Mouse (Mus musculus) heart, embryonic 11.5 days (tissue): ENCODE data around the gene Olfr1352. TPM values are rescaled to one million over a fixed set of nuclear protein-coding genes. Genes with fewer than 3 reads are reported as not detected.
"Not testable (repeated sequence)": the region's sequence is repeated elsewhere in the genome, so short reads cannot be mapped to it uniquely, and the experiment has no call there.

Source experiments
- ATAC-seq: fragments of 200-750 bp; cut with Nextera tagmentation; replicated peaks from 2 replicates; pipeline ENCODE4 v1.8.0; 2017; ENCODE audit warnings: moderate library complexity; ENCODE audit not compliant: insufficient number of reproducible peaks, low FRiP score, low TSS enrichment
- H3K27ac ChIP-seq: fragments of 300-500 bp; sonication (generic); 2 replicates; pipeline ENCODE4 v1.5.1; 2014; ENCODE audit warnings: mild to moderate bottlenecking, low read depth, low read length
- H3K27me3 ChIP-seq: fragments of 300-500 bp; sonication (generic); 2 replicates; pipeline ENCODE4 v1.6.1; 2014; ENCODE audit warnings: mild to moderate bottlenecking, low read length, mixed read lengths; ENCODE audit not compliant: control insufficient read depth, insufficient read depth
- H3K36me3 ChIP-seq: fragments of 300-500 bp; sonication (generic); 2 replicates; pipeline ENCODE4 v1.6.1; 2014; ENCODE audit warnings: mild to moderate bottlenecking, low read length, moderate library complexity, mixed read lengths; ENCODE audit not compliant: control insufficient read depth, insufficient read depth
- H3K4me1 ChIP-seq: fragments of 300-500 bp; sonication (generic); 2 replicates; pipeline ENCODE4 v1.6.1; 2014; ENCODE audit warnings: low read length; ENCODE audit not compliant: control insufficient read depth, insufficient read depth
- H3K4me2 ChIP-seq: fragments of 300-500 bp; sonication (generic); 2 replicates; pipeline ENCODE4 v1.6.1; 2014; ENCODE audit warnings: mild to moderate bottlenecking, moderate library complexity
- H3K4me3 ChIP-seq: fragments of 300-500 bp; sonication (generic); 2 replicates; pipeline ENCODE4 v1.5.1; 2014; ENCODE audit warnings: low read depth, low read length
- H3K9ac ChIP-seq: fragments of 300-500 bp; sonication (generic); 2 replicates; pipeline ENCODE4 v1.6.1; 2014; ENCODE audit warnings: mild to moderate bottlenecking, low read depth, low read length, moderate library complexity
- H3K9me3 ChIP-seq: fragments of 300-500 bp; sonication (generic); replicated peaks from 2 replicates; pipeline ENCODE4 v1.6.1; 2016; ENCODE audit warnings: low read length; ENCODE audit not compliant: control insufficient read depth
- WGBS: fragments of 180-500 bp; shearing (Covaris S2); extraction: QIAGEN DNeasy Blood & Tissue Kit; methylation state at CpG from one replicate; pipeline ENCODE4 v1.1.7; 2014; ENCODE audit not compliant: insufficient replicate concordance; 5-methylcytosine and 5-hydroxymethylcytosine counted together
- polyA plus RNA-seq: library from polyadenylated mRNA; unstranded; fragments of >200 nt; fragmentation: Nextera tagmentation; extraction: Ambion mirVana; gene quantifications from 2 replicates; pipeline ENCODE4 v1.2.1, GENCODE M21; 2014

Olfr1352 gene
- polyA plus RNA-seq = not detected in 2 replicates

DNA sequence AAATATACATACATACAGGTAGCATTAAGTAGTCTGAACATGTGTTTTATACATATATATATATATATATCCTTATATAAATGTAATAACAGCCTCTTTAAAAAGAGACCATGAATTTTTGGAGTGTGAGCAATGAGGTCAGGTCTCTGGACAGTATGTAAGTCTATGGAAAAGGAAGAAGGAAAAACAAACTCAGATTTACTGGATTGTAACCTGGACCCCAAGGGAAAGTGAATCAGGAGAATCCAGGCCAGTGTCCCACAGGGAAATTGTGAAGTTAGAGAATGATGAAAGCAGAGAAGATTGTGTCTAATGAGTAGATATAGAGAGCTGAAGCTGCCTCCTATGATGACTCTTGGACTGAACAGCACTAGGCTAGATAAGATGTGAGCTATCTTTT lies at the start of gene Olfr1352:
TSS of gene Olfr1352 (plus strand) at position 301 of the 400 bp plus-strand sequence.
- Histone ChIP-seq H3K9me3 (no peaks in the 10 kb centered on the region), H3K27me3 (no peaks in the 10 kb centered on the region), H3K36me3 (no peaks in the 10 kb centered on the region), H3K4me1 (no peaks in the 10 kb centered on the region), H3K4me2 (no peak within 1 kb of the TSS), H3K9ac (no peak within 1 kb of the TSS), H3K4me3 (no peak within 1 kb of the TSS), H3K27ac (no peak within 1 kb of the TSS)
- no peak for ATAC-seq

DNA sequence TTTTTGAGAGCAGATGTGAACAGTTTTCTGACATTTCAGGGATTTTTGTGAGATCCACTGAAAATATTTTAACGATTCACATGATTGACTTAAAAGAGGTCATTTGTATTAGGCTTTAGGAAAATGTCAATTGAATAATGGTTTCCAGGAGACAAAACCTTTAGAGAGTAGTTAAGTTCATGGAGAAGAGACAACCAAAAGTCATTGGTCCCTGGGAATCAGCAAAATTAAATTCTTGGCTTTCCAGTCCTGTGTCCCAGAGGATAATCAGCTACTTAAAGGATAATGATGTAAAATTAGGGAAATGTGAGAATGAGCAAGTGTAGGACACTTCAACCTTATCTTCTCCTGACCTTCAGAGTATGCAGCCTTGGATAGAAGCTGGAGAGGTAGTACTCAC lies 30.5 kb upstream of the Olfr1352 start, which contains the start of gene Olfr8:
TSS of gene Olfr8 (plus strand) at position 301 of the 400 bp plus-strand sequence.
- not testable (repeated sequence) for H3K9ac ChIP-seq, H3K27ac ChIP-seq, H3K4me2 ChIP-seq, ATAC-seq, H3K9me3 ChIP-seq, H3K4me3 ChIP-seq, H3K36me3 ChIP-seq, H3K27me3 ChIP-seq, H3K4me1 ChIP-seq
- WGBS = 62% methylated on average over 1 of the region's 1 CpGs

DNA sequence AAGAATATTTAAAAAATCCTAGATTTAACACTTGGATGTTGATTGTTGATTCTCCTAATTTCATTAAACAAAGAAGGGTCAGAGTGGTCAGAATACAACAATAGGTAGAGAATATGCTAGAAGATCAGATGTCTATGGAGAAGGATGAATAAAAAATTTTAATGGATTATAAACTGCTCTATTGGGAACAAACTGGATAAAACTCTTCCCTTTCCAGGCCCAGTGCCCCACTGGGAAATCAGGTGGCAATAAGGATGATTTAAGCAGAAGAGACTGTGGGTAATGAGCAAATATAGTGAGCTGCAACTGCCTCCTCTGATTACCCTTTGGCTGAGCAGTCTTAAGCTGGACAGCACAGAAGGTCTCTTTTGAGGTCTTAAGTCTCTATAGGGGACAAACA lies 17.8 kb upstream of the Olfr1352 start, which contains the start of gene Olfr1353:
TSS of gene Olfr1353 (plus strand) at position 301 of the 400 bp plus-strand sequence.
- not testable (repeated sequence) for H3K4me3 ChIP-seq, H3K4me2 ChIP-seq, ATAC-seq

DNA sequence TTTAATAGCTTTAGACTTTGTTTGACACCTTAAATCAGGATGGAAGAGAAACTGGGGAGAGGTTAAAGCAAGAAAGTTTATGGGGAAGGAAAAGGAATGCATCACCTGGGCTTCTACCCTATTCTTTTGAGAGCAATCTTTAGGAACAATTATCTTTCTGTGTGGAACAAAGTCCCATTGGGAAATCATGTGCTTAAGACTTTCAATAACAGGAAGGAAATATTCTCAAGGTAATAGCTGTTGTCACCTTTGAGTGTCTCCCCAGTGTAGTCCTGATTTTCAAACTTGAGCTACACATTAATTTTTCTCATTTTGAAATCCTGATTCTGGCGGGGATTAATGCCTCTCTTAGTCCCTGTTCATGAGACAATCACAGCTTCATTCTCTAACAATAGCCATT lies 31.3 kb downstream of the Olfr1352 start, which contains the start of gene Olfr1351:
TSS of gene Olfr1351 (plus strand) at position 301 of the 400 bp plus-strand sequence.
- Histone ChIP-seq H3K9me3 (no peaks in the 10 kb centered on the region), H3K4me3 (no peak within 1 kb of the TSS), H3K9ac (no peak within 1 kb of the TSS), H3K27ac (no peak within 1 kb of the TSS), H3K4me2 (no peak within 1 kb of the TSS), H3K36me3 (no peaks in the 10 kb centered on the region), H3K27me3 (no peaks in the 10 kb centered on the region), H3K4me1 (no peaks in the 10 kb centered on the region)
- ATAC-seq = no peak
- WGBS = 56% methylated on average over 1 of the region's 1 CpGs

More for the DNA sequence above, 17.8 kb upstream of the Olfr1352 start, which contains the start of gene Olfr1353:
- not testable (repeated sequence) for H3K9me3 ChIP-seq, H3K4me1 ChIP-seq, H3K9ac ChIP-seq, H3K36me3 ChIP-seq, H3K27ac ChIP-seq, H3K27me3 ChIP-seq

DNA sequence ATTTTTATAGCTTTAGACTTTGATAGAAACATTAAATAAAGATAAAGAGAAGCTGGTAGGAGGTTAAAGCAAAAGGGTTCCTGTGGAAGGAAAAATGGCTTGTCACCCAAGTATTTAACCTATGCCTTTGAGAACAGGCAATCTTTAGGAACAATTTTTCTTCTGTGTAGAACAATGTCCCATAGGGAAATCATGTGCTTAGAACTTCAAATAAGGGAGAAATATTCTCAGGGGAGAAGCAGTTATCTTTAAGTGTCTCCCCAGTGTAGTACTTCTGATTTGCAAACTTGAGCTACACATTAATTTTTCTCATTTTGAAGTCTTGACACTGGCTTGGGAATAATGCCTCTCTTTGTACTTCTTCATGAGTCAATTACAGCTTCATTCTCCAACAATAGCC lies 47.6 kb downstream of the Olfr1352 start, which contains the start of gene Olfr57:
TSS of gene Olfr57 (plus strand) at position 301 of the 400 bp plus-strand sequence.
- Histone ChIP-seq H3K9me3 (no peaks in the 10 kb centered on the region), H3K9ac (no peak within 1 kb of the TSS), H3K27ac (no peak within 1 kb of the TSS), H3K4me3 (no peak within 1 kb of the TSS), H3K4me2 (no peak within 1 kb of the TSS), H3K36me3 (no peaks in the 10 kb centered on the region), H3K27me3 (no peaks in the 10 kb centered on the region), H3K4me1 (no peaks in the 10 kb centered on the region)
- ATAC-seq = no peak

Other genes with a start within 250 kb of the Olfr1352 start
- gene Ccdc105, start 228.0 kb upstream of the Olfr1352 start, polyA plus RNA-seq = 0.11 TPM in 1 of 2 replicates, not detected in the other
- 0.35 and 0.43 TPM in 2 replicates for gene Slc1a6, start 200.6 kb upstream of the Olfr1352 start, polyA plus RNA-seq
- gene Olfr1356, start 128.9 kb upstream of the Olfr1352 start, polyA plus RNA-seq = not detected in 2 replicates
- gene Olfr1355, start 105.5 kb upstream of the Olfr1352 start, polyA plus RNA-seq = not detected in 2 replicates
- gene Olfr1354, start 67.9 kb upstream of the Olfr1352 start, polyA plus RNA-seq = not detected in 2 replicates
- not detected in 2 replicates for gene Olfr8, start 30.4 kb upstream of the Olfr1352 start, polyA plus RNA-seq
- gene Olfr1353, start 17.7 kb upstream of the Olfr1352 start, polyA plus RNA-seq = not detected in 2 replicates
- gene Olfr1351, start 31.4 kb downstream of the Olfr1352 start, polyA plus RNA-seq = not detected in 2 replicates
- gene Olfr57, start 47.7 kb downstream of the Olfr1352 start, polyA plus RNA-seq = not detected in 2 replicates
- gene 2610008E11Rik, start 116.5 kb downstream of the Olfr1352 start, polyA plus RNA-seq = 18.2 and 20.2 TPM in 2 replicates
- gene Vmn2r80, start 167.7 kb downstream of the Olfr1352 start, polyA plus RNA-seq = not detected in 2 replicates